Mouse (Mus musculus): ENCODE results near the gene Ush2a.

Ush2a gene

DNA sequence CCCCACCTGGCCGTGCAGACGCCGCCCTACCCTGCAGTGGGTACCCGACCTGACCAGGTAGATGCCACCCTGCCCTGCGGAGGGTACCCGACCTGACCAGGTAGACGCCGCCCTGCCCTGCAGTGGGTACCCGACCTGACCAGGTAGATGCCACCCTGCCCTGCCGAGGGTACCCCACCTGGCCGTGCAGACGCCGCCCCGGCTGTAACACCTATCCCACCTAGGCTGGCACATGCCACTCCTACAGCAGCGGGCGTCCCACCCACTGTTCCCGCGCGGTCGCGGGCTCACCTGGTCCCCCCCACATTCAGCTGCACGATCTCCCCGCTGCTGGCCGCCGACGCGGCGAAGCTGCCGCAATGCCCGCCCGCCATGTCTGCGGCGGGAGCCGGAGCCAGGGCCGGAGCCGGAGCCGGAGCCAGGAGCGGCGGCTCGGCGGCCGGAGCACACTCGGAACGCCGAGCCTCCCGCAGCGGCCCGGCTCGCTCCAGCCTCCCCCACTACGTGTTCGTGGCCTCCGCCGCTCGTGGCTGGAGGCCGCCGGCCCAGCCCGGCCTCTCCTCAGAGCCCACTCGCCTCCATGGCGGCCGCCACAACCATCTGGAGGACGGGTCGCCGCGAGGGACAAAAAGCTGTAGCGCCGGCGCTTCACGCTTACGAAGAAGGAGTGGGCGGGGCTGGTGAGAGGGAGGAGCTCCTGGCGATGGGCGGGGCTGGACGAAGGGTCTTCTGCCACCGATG is 745.6 kb downstream of the Ush2a start, which contains the start of gene Kctd3:
Gene Kctd3 (minus strand): TSS at position 603 of the 741 bp plus-strand sequence.
- peak; percentile 93 to 98 for DNase-seq (ENCODE audit: low spot score in 2 of 2)

DNA sequence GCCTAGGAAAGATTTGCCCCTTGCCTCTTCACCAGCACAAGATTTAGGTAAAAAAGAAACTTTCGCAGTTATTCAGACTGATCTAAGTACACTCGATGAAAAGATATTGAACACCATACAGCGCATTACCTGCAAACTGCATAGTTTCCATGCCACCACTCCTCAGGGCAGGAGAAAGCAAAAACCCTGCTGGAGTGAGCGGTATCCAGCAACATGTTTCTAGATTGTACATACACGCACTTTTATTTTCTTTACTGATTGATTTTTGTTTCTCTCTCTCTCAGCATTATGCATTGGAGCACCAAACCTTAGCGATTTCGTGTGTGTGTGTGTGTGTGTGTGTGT is 746.1 kb downstream of the Ush2a start:
- no peak for DNase-seq (ENCODE audit: low spot score in 2 of 2)

DNA sequence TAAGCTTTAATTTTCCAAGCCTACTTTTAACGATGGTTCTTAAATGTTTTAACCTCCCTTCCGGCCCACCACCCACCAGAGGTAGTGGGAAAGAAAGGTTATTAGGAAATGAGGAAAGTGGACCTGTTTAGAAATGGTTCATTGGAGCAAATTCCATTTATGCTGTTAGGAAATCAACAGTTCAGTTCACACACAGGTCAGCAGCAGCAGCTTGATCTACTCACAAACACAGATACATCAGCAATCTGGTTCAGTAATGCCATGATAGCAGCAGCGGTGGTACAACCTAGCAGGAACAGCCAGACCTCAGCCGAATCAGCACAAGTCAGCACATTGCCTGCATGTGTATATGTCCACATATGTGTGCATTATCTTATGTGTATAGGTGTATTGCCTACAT is 748.8 kb downstream of the Ush2a start:
- no peak for DNase-seq (ENCODE audit: low spot score in 2 of 2)

DNA sequence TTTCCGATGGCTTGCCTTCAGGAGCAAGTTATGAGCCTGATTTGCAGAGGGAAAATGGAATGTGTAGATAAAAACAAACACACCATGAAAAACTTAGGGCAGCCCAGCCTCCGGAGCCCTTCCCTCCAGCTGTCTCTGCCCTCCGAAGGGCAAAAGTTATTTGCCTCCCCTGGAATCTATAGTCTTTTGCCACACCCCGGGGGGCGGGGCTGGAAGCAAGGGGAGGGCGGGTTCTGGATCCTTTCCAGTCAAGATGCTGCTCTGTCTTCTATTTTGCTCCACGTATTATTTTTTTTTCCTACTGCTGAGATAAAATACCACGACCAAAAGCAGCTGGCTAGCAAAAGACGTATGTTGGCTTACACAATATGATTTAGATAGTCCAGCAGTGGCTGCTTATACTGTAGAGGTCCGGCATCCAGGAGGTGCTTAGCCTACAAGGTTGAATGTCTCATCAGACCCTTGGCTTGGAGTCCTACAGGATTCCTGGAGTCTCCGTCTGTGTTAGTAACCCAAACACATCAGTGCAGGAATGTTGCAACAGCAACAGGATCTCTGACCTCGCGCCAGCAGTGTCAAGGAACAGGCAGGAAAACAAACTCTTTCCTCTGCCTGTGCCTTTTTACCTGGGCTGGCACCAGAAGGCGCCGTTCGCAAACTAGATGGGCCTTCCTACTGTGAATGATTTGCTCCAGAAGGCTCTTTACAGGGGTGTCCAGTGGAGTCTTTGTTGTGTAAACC is 751.2 kb downstream of the Ush2a start:
- DNase-seq (ENCODE audit: low spot score in 2 of 2) = no peak

GRCm38 (mm10) chr1:189013587-189013921 is 751.7 kb downstream of the Ush2a start:
- DNase-seq (ENCODE audit: low spot score in 2 of 2) = no peak
